Mouse (Mus musculus): ENCODE results near the gene Rarres1.

The Rarres1 gene

DNA sequence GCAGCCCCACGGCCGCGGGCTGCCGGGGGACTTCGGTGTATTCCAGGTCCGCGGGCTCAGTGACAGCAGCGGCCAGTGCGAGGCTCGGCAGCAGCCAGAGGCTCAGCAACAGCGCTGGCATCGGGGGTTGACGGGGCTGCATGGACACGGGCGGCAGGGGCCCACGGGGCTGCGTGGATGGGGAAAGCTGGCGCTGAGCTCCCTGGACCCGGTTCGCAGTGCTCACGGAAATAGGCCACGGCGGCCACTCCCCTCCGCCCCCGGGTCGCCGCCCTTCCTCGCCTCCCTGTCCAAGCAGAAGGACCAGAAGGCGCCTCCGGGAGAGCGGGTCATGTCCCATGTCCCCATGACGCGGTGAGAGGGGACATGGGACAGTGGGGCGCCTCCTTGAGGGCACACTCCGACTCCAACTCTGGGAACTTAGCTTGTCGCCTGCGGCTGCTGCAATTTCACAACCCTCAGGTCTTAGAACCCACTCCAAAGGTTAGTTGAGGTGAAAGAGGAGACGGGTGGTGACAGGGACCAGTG is at the start of gene Rarres1:
TSS of gene Rarres1 (minus strand) at position 250 of the 528 bp plus-strand sequence.
- no peak for DNase-seq (ENCODE audit: low spot score)

- DNase-seq (ENCODE audit: low spot score): no peak
Observed at GRCm38 (mm10) chr3:67564731-67565357, 49.5 kb upstream of the Rarres1 start.

- DNase-seq (ENCODE audit: low spot score): no peak
Observed at GRCm38 (mm10) chr3:67557718-67558354, 42.5 kb upstream of the Rarres1 start.

DNA sequence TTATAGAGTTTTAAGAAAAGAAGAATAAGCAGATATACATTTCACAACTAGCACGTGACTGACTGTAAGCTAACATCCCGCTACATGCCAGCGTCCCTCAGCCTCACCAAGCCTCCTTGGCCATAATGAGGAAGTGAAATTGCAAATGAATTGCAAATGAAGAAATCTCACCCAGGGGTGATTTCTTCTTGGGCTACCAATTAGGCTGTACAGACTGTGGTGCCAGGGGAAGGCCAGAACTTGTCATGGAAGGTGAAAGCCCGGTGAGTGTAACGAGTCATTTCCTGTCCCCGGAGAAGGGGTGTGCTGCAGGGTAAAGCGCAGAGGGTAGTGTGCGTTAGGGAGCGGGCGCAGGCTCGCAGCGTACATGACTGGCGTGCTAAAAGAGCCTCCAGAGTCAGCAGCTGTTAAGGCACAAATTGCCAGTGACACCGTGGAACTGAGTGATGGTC is 41.9 kb upstream of the Rarres1 start:
- no peak for DNase-seq (ENCODE audit: low spot score)

DNA sequence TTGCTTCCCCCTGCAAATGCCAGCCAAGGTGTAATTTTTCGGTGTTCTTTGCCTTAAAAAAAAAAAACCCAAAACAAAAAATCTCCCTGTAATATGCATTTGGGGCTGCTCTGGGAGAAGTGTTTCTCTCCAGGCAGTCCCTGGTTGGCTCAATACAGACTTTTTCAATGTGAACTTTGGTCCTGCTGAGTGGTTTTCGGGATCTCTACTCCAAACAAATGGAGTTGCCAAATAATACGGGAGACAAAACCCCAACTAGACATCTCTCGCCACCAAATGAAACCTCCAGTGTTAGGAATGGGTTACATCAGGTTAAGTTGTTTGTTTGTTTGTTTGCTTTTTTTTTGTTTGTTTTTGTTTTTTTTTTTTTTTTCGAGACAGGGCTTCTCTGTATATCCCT is 39.9 kb upstream of the Rarres1 start:
- DNase-seq (ENCODE audit: low spot score): no peak

GRCm38 (mm10) chr3:67553927-67554448 is 38.7 kb upstream of the Rarres1 start:
- no peak for DNase-seq (ENCODE audit: low spot score)

GRCm38 (mm10) chr3:67553281-67553680 is 38.0 kb upstream of the Rarres1 start:
- no peak for DNase-seq (ENCODE audit: low spot score)

GRCm38 (mm10) chr3:67551193-67551592 is 35.9 kb upstream of the Rarres1 start:
- no peak for DNase-seq (ENCODE audit: low spot score)

DNA sequence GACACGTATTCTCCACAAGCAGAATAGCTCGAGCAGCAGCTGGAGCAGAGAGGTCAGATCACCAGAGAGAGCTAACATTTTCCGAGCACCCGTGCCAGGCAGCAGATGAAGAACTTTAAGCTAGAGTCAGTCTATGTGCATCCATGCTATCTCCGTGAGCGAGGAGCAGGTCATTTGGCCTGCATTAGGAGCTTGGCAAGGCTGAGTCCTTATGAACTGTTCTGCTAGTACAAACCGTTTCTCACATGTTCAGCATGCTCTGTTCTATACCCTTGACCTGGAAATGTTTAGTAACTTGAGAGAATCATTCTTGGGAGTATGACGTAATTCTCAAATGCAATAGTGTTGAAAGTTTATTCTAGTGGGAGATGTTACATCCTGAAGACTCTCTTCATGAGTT is 28.3 kb upstream of the Rarres1 start:
- no peak for DNase-seq (ENCODE audit: low spot score)

DNA sequence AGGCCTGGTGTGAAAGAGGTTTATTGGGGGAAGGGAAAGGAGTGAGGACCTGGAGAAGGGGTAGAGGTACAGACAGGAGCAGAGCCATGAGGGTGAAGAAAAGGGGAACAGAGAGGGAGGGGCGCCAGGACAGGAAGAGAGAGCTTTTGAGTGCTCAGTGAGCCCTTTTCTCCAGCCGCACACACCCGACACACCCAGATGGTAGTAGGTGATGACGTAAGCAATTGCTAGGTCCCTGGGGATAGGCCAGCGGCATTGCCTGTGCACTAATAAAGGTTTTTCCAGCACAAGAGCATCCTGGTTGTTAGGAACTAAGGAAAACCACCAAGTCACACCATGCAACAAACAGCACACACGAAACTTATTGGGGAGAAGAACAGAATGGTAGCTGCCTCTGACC is 9.4 kb upstream of the Rarres1 start:
- DNase-seq (ENCODE audit: low spot score): no peak

- DNase-seq (ENCODE audit: low spot score): no peak
Observed at GRCm38 (mm10) chr3:67522709-67523108, 7.4 kb upstream of the Rarres1 start.

GRCm38 (mm10) chr3:67520568-67521143 is 5.3 kb upstream of the Rarres1 start:
- DNase-seq (ENCODE audit: low spot score): no peak

- no peak for DNase-seq (ENCODE audit: low spot score)
Observed at GRCm38 (mm10) chr3:67514801-67515273, 486 bp downstream of the Rarres1 start.

GRCm38 (mm10) chr3:67512807-67513206 is 2.5 kb downstream of the Rarres1 start:
- DNase-seq (ENCODE audit: low spot score): peak; percentile 89

DNA sequence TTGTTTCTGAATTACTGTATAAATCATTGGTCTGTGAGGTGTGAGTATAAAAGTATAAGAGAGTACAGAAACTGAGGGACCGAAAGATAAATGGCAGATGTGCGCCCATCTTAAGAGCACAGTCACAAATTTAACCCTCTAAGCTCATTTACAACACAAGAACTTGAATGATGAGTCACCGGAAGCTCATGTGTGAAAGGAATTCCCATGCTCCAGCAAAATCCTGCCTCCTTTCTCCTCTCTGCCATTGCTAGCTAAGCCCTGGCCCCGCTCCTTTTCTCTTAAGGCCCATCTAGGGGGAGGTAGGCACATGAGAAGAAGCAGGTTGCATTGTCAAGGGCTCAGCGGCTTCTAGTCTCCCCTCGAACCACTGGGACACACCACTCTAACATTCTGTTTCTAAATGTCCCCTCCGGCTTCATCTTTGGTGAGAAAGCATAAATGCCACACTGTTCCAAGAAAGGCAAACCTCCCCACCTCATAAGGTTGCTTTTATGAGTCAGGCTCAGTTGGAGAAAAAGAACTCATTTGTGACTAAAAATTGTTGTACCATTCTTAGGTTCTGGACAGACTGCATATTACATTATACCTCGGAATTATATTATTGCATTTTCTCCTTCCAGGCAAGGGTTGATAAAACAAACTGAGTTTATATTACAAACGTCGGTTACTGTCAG is 7.0 kb downstream of the Rarres1 start:
- DNase-seq (ENCODE audit: low spot score): no peak

DNA sequence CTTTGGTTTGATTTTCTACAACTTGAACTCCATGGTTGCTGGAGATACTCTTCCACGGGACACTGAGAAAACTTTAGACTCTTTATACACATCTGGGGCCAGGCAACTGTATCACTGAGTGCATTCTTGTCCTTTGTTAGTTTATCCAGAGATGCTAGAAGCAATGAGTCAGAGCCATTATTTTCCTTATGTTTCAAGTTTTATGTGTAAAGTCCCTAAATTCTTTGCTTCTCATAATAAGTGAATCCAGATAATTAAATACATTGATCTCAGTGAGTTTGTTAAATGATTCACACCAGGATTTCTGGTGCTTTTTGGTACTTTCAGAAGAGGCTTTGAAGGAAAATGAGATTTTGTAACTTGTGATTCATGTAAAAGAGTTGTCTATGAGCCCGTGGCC is 10.0 kb downstream of the Rarres1 start:
- no peak for DNase-seq (ENCODE audit: low spot score)

GRCm38 (mm10) chr3:67503878-67504277 is 11.4 kb downstream of the Rarres1 start:
- no peak for DNase-seq (ENCODE audit: low spot score)

- no peak for DNase-seq (ENCODE audit: low spot score)
Observed at GRCm38 (mm10) chr3:67499406-67499791, 15.9 kb downstream of the Rarres1 start.

- no peak for DNase-seq (ENCODE audit: low spot score)
Observed at GRCm38 (mm10) chr3:67498773-67499405, 16.4 kb downstream of the Rarres1 start.

GRCm38 (mm10) chr3:67497998-67498397 is 17.3 kb downstream of the Rarres1 start:
- DNase-seq (ENCODE audit: low spot score): no peak

GRCm38 (mm10) chr3:67496310-67496709 is 19.0 kb downstream of the Rarres1 start:
- no peak for DNase-seq (ENCODE audit: low spot score)

DNA sequence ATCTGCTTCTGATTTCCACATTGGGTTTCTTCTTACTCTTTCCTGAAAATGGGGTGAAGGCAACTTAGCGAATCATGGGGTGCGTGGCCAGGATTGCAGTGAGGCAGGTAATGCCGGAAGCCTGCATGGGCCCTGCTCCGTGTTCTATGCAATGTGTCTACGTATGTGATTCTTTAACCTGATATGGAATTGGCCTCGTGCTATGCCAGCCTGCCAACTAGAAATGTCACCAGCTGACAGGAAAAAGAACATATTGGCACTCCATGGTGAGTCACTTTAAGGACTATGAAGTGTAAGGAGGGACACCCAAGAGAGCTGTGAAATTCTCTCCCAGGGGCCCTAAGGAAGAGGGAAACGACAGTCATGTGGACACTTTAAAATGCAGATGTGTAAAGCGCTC is 22.2 kb downstream of the Rarres1 start:
- DNase-seq (ENCODE audit: low spot score): no peak

All from layer of hippocampus, adult 11-12 months (tissue).